Mouse (Mus musculus) thymus, postnatal 25 days (tissue): ENCODE measurements at regions not wholly inside any gene's neighbourhood (a gene's known extent, or its start where the extent isn't known, plus 50 kb on each side); places are given as distances from the start of the nearest gene placed in this dataset.
"Not testable (repeated sequence)": the region's sequence is repeated elsewhere in the genome, so short reads cannot be mapped to it uniquely, and the experiment has no call there.

Source experiments
- DNase-seq: peaks from one replicate; pipeline ENCODE4 v3.0.0; 2022

GRCm38 (mm10) chr10:95773425-95773980 is 69.2 kb downstream of the Gm33543 start:
- DNase-seq: no peak

- DNase-seq: no peak
Observed at GRCm38 (mm10) chr10:95772811-95773424, 69.8 kb downstream of the Gm33543 start.

- DNase-seq: no peak
Observed at GRCm38 (mm10) chr10:95768974-95769373, 73.8 kb downstream of the Gm33543 start.

GRCm38 (mm10) chr10:95767526-95768161 is 75.1 kb downstream of the Gm33543 start:
- no peak for DNase-seq

GRCm38 (mm10) chr10:95764129-95764528 is 78.6 kb downstream of the Gm33543 start:
- no peak for DNase-seq

GRCm38 (mm10) chr10:95762632-95763031 is 80.1 kb downstream of the Gm33543 start:
- no peak for DNase-seq

- DNase-seq: no peak
Observed at GRCm38 (mm10) chr10:95761969-95762368, 80.8 kb downstream of the Gm33543 start.

- no peak for DNase-seq
Observed at GRCm38 (mm10) chr10:95760121-95760870, 82.4 kb downstream of the Gm33543 start.

GRCm38 (mm10) chr10:95758181-95758580 is 84.5 kb downstream of the Gm33543 start:
- DNase-seq: no peak

GRCm38 (mm10) chr10:95755429-95755828 is 82.2 kb upstream of the Anapc15-ps start:
- no peak for DNase-seq

- no peak for DNase-seq
Observed at GRCm38 (mm10) chr10:95753396-95753905, 80.2 kb upstream of the Anapc15-ps start.

- no peak for DNase-seq
Observed at GRCm38 (mm10) chr10:95748360-95748759, 75.1 kb upstream of the Anapc15-ps start.

- DNase-seq: no peak
Observed at GRCm38 (mm10) chr10:95747939-95748338, 74.7 kb upstream of the Anapc15-ps start.

- DNase-seq: peak; percentile 47
Observed at GRCm38 (mm10) chr10:95745834-95746620, 72.8 kb upstream of the Anapc15-ps start.

- DNase-seq: no peak
Observed at GRCm38 (mm10) chr10:95745254-95745653, 72.0 kb upstream of the Anapc15-ps start.

- no peak for DNase-seq
Observed at GRCm38 (mm10) chr10:95743627-95744026, 70.4 kb upstream of the Anapc15-ps start.

- no peak for DNase-seq
Observed at GRCm38 (mm10) chr10:95739421-95739820, 66.2 kb upstream of the Anapc15-ps start.

- DNase-seq: not testable (repeated sequence)
Observed at GRCm38 (mm10) chr10:95736743-95737142, 63.5 kb upstream of the Anapc15-ps start.

GRCm38 (mm10) chr10:95731001-95731400 is 57.8 kb upstream of the Anapc15-ps start:
- no peak for DNase-seq

GRCm38 (mm10) chr10:95729890-95730289 is 56.6 kb upstream of the Anapc15-ps start:
- no peak for DNase-seq

- no peak for DNase-seq
Observed at GRCm38 (mm10) chr10:95725910-95726309, 52.7 kb upstream of the Anapc15-ps start.

- DNase-seq: no peak
Observed at GRCm38 (mm10) chr10:95725349-95725748, 52.1 kb upstream of the Anapc15-ps start.
